Mouse (Mus musculus): Measurements from ENCODE around the gene Sema4c. TPM values are rescaled to one million over a fixed set of nuclear protein-coding genes. Genes with fewer than 3 reads are reported as not detected.

Gene Sema4c
- polyA plus RNA-seq, 1 experiment from 2014 or later: 18.1 TPM

DNA sequence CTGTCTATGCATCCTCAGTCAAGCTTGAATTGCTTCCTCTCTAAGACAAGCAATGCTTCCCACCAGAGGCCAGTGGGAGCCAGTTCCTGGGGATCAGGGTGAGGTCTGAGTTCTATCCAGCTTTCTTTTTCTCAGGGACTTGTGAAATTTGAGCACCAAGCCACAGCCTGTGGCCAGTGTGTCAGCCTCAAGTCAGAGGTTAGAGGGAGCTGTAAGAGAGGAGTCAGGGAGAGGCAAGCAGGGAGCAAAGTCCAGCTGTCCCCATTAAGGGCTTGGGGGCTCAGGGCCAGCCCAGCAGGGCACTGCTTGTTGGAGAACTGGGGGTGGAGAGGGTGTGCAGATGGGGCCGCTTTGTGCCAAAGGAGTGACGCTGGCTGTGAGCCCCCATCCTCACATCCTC is 5.0 kb upstream of the Sema4c start:
- no peak overlapping the region for H3K4me2 ChIP-seq
- no peaks in the 10 kb centered on the region for H3K36me3 ChIP-seq
- WGBS: 71% methylated on average over 2 of the region's 2 CpGs
- no peaks in the 10 kb centered on the region for H3K27me3 ChIP-seq
- no peak overlapping the region for H3K9ac ChIP-seq
- ATAC-seq (ENCODE audit: insufficient number of reproducible peaks, low FRiP score, low TSS enrichment, low read depth): no peak
- H3K27ac ChIP-seq: no peak overlapping the region
- H3K4me3 ChIP-seq: no peak overlapping the region
- H3K9me3 ChIP-seq: no peaks in the 10 kb centered on the region
- H3K4me1 ChIP-seq: peaks cover 45% of the 10 kb centered on the region

DNA sequence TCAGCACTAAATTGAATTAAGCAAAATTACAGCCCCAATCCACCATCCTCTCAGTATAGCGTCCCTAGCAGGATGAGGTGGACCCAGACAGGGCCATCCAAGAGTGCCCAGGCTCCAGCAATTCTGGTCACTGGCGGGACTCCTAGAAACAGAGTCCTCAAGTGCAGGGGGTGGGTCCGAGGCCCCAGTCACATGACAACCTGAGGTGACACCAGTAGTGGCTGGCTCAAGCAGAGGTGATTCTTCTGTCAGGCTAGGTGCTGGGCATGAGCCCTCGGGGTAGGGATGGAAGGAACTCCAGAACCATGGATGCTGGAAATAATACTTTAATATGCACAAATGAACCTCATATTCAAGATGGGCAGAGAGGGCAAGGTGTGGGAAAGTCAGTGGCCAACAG is 4.2 kb upstream of the Sema4c start:
- no peak overlapping the region for H3K27ac ChIP-seq
- H3K4me2 ChIP-seq: no peak overlapping the region
- no peaks in the 10 kb centered on the region for H3K27me3 ChIP-seq
- WGBS: 65% methylated on average over 4 of the region's 4 CpGs
- peaks cover 41% of the 10 kb centered on the region for H3K4me1 ChIP-seq
- no peak overlapping the region for H3K4me3 ChIP-seq
- no peaks in the 10 kb centered on the region for H3K36me3 ChIP-seq
- no peaks in the 10 kb centered on the region for H3K9me3 ChIP-seq
- H3K9ac ChIP-seq: no peak overlapping the region
- no peak for ATAC-seq (ENCODE audit: insufficient number of reproducible peaks, low FRiP score, low TSS enrichment, low read depth)

DNA sequence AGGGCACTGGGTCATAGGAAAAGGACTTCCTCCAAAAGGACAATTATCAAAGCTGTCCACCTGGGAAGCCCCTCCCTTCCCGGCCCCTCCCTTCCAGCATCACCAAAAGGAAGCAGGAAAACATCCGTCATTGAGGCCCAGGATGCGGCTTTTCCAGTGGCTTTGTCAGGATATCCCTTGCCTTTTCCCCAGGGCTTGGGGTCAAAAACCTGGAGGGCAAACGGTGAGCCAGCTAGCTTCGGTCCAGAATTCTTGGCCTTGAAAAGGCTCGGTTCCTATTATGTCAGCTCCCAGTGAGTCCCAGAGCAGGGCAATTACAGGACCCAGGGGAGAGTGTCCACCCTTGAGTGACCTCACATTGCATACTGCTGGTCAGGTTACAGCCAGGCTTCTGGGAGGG is 2.8 kb upstream of the Sema4c start:
- Histone ChIP-seq H3K4me3 (no peak overlapping the region), H3K4me2 (no peak overlapping the region), H3K4me1 (peaks cover 36% of the 10 kb centered on the region), H3K9ac (no peak overlapping the region), H3K27ac (no peak overlapping the region), H3K9me3 (no peaks in the 10 kb centered on the region), H3K36me3 (no peaks in the 10 kb centered on the region), H3K27me3 (no peaks in the 10 kb centered on the region)
- WGBS: 56% methylated on average over 6 of the region's 6 CpGs
- ATAC-seq (ENCODE audit: insufficient number of reproducible peaks, low FRiP score, low TSS enrichment, low read depth): no peak

DNA sequence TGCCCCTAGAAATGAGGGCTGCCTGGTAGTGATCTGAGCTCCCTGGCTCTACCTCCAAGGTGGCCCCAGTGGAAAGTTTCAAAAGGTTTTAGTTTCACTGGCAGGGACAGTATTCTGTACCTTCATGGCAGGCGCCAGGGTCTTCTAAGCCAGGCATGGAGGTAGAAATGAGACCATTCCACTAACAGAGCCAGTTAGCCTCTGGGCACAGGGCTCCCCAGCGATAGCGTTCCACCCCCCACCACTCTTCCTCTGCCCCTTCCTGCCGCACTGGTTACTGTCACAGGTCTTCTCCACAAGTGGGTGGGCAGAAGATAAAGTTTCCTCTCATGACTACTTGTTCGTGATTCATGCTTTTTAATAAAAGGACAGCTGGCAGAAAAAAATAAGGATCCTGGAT is 1.7 kb upstream of the Sema4c start:
- WGBS: 60% methylated on average over 5 of the region's 5 CpGs
- H3K4me3 ChIP-seq: no peak overlapping the region
- H3K4me1 ChIP-seq: peaks cover 44% of the 10 kb centered on the region
- H3K27ac ChIP-seq: no peak overlapping the region
- H3K36me3 ChIP-seq: peaks cover 6% of the 10 kb centered on the region
- no peak for ATAC-seq (ENCODE audit: insufficient number of reproducible peaks, low FRiP score, low TSS enrichment, low read depth)
- no peaks in the 10 kb centered on the region for H3K27me3 ChIP-seq
- H3K9ac ChIP-seq: no peak overlapping the region
- H3K4me2 ChIP-seq: no peak overlapping the region
- H3K9me3 ChIP-seq: no peaks in the 10 kb centered on the region

DNA sequence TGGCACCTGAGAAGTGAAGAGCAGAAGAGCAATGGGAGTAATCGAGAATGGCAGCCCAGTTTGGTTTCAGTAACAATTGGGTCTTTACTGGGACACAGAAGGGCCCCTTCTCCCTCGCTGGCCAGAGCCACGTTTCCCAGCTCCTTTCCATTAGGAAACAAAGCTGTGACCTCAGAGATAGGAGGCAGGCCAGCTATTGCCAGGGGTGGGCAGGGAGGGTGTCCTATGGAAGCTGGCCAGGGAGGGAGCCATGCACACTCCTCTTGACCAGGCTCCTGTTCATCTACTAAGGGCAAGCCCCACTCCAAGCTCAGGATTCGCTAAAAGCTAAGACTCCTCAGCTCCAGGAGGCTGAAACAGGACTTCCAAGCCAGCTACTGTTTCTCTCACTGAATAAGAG is 1.1 kb upstream of the Sema4c start:
- H3K9me3 ChIP-seq: no peaks in the 10 kb centered on the region

DNA sequence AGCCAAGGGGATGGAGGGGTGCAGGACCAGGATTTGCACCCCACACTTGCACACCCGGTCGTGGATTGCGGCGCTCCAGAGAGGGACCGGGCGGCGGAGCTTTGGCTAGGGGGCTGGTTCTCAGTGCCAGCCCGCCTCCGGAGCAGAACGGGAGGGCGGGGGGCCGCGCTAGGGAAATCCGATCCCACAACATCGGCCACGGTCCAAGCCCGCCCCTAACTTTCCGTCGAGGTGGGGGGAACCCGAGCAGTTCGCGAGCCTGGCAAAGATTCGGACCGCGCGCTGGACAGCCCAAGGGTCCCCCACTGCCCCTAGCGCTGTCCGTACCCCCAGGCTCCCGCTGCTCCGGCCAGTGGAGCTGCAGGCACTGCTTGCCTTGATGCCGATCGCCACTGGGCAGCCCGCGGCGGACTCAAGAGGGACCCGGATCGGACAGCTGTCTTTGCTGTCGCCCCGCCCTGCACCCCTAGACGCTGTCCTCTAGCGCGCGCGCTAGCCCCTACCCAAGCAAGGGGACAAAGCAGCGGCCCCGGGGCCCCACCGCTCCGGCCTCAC is 615 bp downstream of the Sema4c start:
- peak; percentile 86 for ATAC-seq (ENCODE audit: insufficient number of reproducible peaks, low FRiP score, low TSS enrichment, low read depth)
- WGBS: under 1% methylated on average over 47 of the region's 48 CpGs
- peaks cover 30% of the 10 kb centered on the region for H3K36me3 ChIP-seq
- H3K9me3 ChIP-seq: no peaks in the 10 kb centered on the region
- peak overlapping the region; percentile 99 for H3K27ac ChIP-seq
- H3K27me3 ChIP-seq: no peaks in the 10 kb centered on the region
- peak overlapping the region; percentile 87 for H3K9ac ChIP-seq
- peaks cover 49% of the 10 kb centered on the region for H3K4me1 ChIP-seq
- peak overlapping the region; percentile 82 for H3K4me2 ChIP-seq
- peak overlapping the region; percentile 94 for H3K4me3 ChIP-seq

More for the DNA sequence above, 1.1 kb upstream of the Sema4c start:
- H3K27me3 ChIP-seq: no peaks in the 10 kb centered on the region
- peaks cover 13% of the 10 kb centered on the region for H3K36me3 ChIP-seq
- 26% methylated on average over 4 of the region's 4 CpGs for WGBS
- peaks cover 50% of the 10 kb centered on the region for H3K4me1 ChIP-seq
- peak overlapping the region; percentile 99; the same call in 1 of the 2 replicates for H3K27ac ChIP-seq
- ATAC-seq (ENCODE audit: insufficient number of reproducible peaks, low FRiP score, low TSS enrichment, low read depth): no peak
- no peak overlapping the region for H3K9ac ChIP-seq
- H3K4me3 ChIP-seq: peak overlapping the region; percentile 94; the same call in 1 of the 2 replicates
- H3K4me2 ChIP-seq: peak overlapping the region; percentile 82

DNA sequence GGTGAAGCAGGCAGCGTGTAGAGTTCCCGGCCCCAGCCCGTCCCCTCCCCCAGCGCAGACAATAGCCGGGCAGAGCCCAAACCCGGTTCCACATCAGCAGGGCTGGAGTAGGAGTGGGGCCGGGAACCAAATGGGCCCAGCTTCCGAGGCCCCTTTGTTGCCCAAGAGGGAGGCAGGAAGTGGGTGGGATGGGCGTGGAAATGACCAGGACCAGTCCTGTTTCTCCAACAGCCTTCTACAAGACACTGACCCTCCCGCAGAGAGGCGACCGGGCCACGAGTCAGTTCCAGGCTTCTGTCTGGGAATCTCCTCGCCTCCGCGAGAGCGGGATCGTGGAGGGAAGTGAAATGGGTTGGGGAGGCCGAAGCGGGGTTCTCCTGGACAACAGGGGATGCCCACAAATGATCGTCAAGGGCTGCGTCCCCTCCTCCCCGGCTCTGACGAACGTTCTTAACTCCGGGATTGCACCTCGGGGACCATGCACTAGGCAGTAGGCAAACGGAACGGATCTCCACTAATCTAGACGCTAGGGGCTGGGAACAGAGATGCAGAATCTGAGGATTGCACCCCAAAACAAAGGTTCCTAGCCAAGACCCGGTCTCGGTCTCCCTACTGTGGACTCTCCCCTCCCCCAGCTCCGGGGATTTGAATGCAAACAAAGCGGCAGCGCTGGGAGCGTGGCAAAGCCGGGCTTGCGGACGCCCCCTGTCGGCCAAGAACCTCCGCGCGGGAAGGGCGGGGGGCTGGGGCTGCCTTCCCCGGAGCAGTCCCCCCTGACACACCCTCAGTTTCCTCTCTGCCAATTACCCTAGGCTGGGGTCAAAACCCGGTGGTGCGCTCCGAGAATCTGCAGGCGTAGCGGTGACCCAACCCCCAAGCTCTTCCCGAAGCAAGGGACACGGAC is 1.3 kb downstream of the Sema4c start:
- 0% methylated on average over 52 of the region's 52 CpGs for WGBS
- peaks cover 47% of the 10 kb centered on the region for H3K4me1 ChIP-seq
- H3K4me3 ChIP-seq: peak overlapping the region; percentile 94
- H3K9ac ChIP-seq: peak overlapping the region; percentile 87
- H3K9me3 ChIP-seq: no peaks in the 10 kb centered on the region
- no peaks in the 10 kb centered on the region for H3K27me3 ChIP-seq
- peaks cover 37% of the 10 kb centered on the region for H3K36me3 ChIP-seq
- peak; percentile 72 for ATAC-seq (ENCODE audit: insufficient number of reproducible peaks, low FRiP score, low TSS enrichment, low read depth)
- peak overlapping the region; percentile 99 for H3K27ac ChIP-seq
- peak overlapping the region; percentile 82 for H3K4me2 ChIP-seq

DNA sequence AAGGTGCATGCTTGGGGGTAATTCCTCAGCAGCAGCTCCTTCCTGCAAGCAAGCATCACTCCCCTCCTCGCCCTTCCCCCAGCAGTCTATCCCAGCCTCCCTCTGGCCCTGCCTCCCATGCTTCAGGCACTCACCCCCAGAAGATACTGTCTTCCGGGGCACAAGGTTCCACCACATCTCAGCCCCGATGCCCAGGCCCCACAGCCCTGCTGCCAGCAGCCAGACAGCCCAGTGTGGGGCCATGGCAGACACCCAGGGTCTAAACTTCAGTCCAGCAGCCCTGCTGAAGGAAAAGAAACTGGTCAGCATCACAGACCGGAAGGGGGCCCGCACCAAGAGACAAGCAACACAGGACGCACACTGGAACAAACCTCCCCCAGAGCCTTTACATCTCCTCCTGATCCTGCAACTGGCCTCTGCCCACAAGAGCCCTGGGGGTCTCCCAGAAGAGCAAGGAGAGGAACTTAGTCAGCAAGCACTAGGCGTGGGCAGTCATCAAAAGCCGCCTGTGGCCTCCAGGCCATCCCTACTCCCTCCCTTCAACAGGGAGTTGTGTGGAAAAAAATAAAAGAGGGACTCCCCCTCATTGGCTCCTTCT is 2.3 kb downstream of the Sema4c start:
- H3K9me3 ChIP-seq: no peaks in the 10 kb centered on the region
- H3K36me3 ChIP-seq: peaks cover 46% of the 10 kb centered on the region
- WGBS: under 1% methylated on average over 8 of the region's 8 CpGs
- peak overlapping the region; percentile 99 for H3K27ac ChIP-seq
- ATAC-seq (ENCODE audit: insufficient number of reproducible peaks, low FRiP score, low TSS enrichment, low read depth): no peak
- H3K9ac ChIP-seq: peak overlapping the region; percentile 87
- no peaks in the 10 kb centered on the region for H3K27me3 ChIP-seq
- peak overlapping the region; percentile 94 for H3K4me3 ChIP-seq
- H3K4me2 ChIP-seq: peak overlapping the region; percentile 82
- peaks cover 49% of the 10 kb centered on the region for H3K4me1 ChIP-seq

DNA sequence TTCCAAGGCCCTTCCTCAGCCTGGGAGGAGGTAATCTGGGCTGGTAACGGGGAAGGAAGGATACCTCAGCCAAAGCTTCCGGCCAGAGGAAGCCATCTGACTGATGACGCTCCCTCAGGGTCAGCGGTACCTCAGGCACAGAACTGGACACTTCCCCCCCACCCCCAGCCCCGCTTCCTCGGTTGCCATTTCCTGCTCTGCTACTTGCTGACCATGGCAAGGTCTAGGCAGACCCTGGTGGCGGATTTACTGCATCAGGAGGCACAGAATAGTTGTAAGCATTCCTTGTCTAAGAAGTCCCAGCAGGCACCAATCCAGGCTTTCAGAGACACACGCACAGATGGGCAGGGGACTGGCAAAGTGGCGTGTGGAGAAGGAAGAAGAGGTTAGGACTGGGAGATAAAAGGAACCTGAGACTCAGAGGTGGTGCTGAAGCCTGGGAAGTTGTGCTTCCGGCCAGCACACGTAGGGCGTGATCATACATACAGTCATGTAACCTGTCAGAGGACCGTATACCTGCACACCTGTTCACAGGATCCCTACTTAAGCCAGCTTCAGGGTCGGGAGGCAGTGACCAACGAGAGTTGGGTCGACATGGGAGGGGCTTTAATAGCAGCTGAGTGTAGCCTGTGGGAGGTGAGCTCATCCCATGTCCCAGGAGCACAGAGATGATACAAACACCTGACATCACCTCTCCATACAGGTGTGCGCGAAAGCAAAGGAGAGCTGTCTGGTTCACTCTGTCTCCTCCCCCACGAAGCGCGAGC is 3.3 kb downstream of the Sema4c start:
- Histone ChIP-seq H3K36me3 (peaks cover 57% of the 10 kb centered on the region), H3K4me3 (peak overlapping the region; percentile 94), H3K9me3 (no peaks in the 10 kb centered on the region), H3K27ac (peak overlapping the region; percentile 99), H3K9ac (no peak overlapping the region), H3K4me1 (peaks cover 52% of the 10 kb centered on the region), H3K27me3 (no peaks in the 10 kb centered on the region), H3K4me2 (peak overlapping the region; percentile 82)
- ATAC-seq (ENCODE audit: insufficient number of reproducible peaks, low FRiP score, low TSS enrichment, low read depth): no peak
- 65% methylated on average over 21 of the region's 21 CpGs for WGBS

DNA sequence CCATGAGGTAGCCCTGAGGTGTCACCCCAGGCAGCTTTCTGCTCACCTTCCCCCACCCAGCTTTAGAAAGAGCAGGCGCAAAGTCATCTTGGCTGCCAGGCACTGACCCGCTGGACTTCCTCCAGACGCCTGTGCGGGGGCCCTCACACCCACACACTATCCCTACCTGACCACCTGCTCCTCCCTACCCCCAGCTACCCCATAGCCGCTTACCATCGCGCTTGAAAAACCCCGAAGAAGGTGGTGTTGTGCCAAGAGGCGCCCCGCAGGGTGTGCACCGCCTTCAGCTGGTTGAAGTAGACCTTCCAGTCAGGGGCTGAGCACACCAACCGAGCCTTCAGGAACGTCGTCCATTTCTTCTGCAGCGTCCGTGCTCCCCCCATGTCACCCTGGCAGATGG is 5.6 kb downstream of the Sema4c start:
- Histone ChIP-seq H3K27me3 (no peaks in the 10 kb centered on the region), H3K4me2 (no peak overlapping the region), H3K9me3 (no peaks in the 10 kb centered on the region), H3K9ac (no peak overlapping the region), H3K4me3 (no peak overlapping the region), H3K27ac (no peak overlapping the region), H3K36me3 (peaks cover 67% of the 10 kb centered on the region), H3K4me1 (peaks cover 60% of the 10 kb centered on the region)
- WGBS: 86% methylated on average over 16 of the region's 16 CpGs
- no peak for ATAC-seq (ENCODE audit: insufficient number of reproducible peaks, low FRiP score, low TSS enrichment, low read depth)

DNA sequence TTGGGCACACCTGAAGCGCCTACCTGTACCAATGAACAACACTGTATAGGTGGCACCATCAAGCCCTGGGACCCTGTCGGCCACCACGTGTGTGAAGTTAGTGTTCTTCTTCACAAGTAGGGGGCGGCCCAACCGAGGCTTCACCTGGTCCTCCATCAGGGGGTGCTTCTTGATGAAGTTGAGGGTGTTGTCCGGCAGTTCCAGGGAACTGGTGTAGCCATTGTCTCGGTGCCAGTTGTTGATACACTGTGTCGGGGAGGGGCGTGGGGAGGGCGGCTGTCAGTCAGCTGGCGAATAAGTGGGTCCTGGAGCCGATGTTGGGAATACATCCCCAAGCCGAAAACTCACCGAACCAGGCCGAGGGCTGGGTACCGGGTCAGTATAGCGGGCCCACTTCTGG is 6.2 kb downstream of the Sema4c start:
- ATAC-seq (ENCODE audit: insufficient number of reproducible peaks, low FRiP score, low TSS enrichment, low read depth): no peak
- H3K27me3 ChIP-seq: no peaks in the 10 kb centered on the region
- no peaks in the 10 kb centered on the region for H3K9me3 ChIP-seq
- peaks cover 67% of the 10 kb centered on the region for H3K36me3 ChIP-seq
- no peak overlapping the region for H3K4me3 ChIP-seq
- no peak overlapping the region for H3K4me2 ChIP-seq
- H3K27ac ChIP-seq: no peak overlapping the region
- WGBS: 89% methylated on average over 17 of the region's 17 CpGs
- H3K4me1 ChIP-seq: peaks cover 62% of the 10 kb centered on the region
- no peak overlapping the region for H3K9ac ChIP-seq
